Mouse (Mus musculus): ENCODE results near the gene Fam186b. TPM values are rescaled to one million over a fixed set of nuclear protein-coding genes. Genes with fewer than 3 reads are reported as not detected.

Gene Fam186b
- polyA plus RNA-seq (2021; fragmentation: Nextera tagmentation): 0.20 and 0.36 TPM in 2 replicates
- long read RNA-seq, experiment 1, partial matches to known transcripts: 0 of 3 reads
- long read RNA-seq, experiment 1, other reads (novel, unspliced or antisense): 3 of 3 reads
- long read RNA-seq, experiment 2: 0 reads

GRCm38 (mm10) chr15:99295484-99295981 lies at the start of gene Fam186b:
Gene Fam186b (minus strand): TSS chr15:99295888.

GRCm38 (mm10) chr15:99294813-99295374 lies 794 bp downstream of the Fam186b start, which contains the start of gene Prpf40b:
Gene Prpf40b (plus strand): TSS chr15:99295087.

GRCm38 (mm10) chr15:99251626-99252380 lies 43.9 kb downstream of the Fam186b start, which contains the start of gene Mcrs1:
Gene Mcrs1 (minus strand): TSS chr15:99251961.

GRCm38 (mm10) chr15:99224208-99224911 lies 71.3 kb downstream of the Fam186b start, which contains the start of gene Kcnh3:
Gene Kcnh3 (plus strand): TSS chr15:99224861.

Other genes with a start within 250 kb of the Fam186b start
- 1.9 and 2.1 TPM in 2 replicates for gene Prph, start 240.7 kb downstream of the Fam186b start, polyA plus RNA-seq (2021; fragmentation: Nextera tagmentation)
- gene Troap, start 221.3 kb downstream of the Fam186b start, polyA plus RNA-seq (2021; fragmentation: Nextera tagmentation): 0.09 TPM in 1 of 2 replicates, not detected in the other
- not detected in 2 replicates for gene C1ql4, start 208.1 kb downstream of the Fam186b start, polyA plus RNA-seq (2021; fragmentation: Nextera tagmentation)
- gene Dnajc22, start 202.7 kb downstream of the Fam186b start, polyA plus RNA-seq (2021; fragmentation: Nextera tagmentation): 0.32 TPM in 1 of 2 replicates, not detected in the other
- gene Spats2, start 170.0 kb downstream of the Fam186b start, polyA plus RNA-seq (2021; fragmentation: Nextera tagmentation): 5.8 and 7.5 TPM in 2 replicates
- 14.3 and 20.8 TPM in 2 replicates for gene Kcnh3, start 71.0 kb downstream of the Fam186b start, polyA plus RNA-seq (2021; fragmentation: Nextera tagmentation)
- 105 and 138 TPM in 2 replicates for gene Mcrs1, start 43.9 kb downstream of the Fam186b start, polyA plus RNA-seq (2021; fragmentation: Nextera tagmentation)
- 24.3 and 37.1 TPM in 2 replicates for gene Prpf40b, start 801 bp downstream of the Fam186b start, polyA plus RNA-seq (2021; fragmentation: Nextera tagmentation)
- 0.59 and 2.3 TPM in 2 replicates for gene Fmnl3, start 74.6 kb upstream of the Fam186b start, polyA plus RNA-seq (2021; fragmentation: Nextera tagmentation)
- 159 and 166 TPM in 2 replicates for gene Tmbim6, start 97.0 kb upstream of the Fam186b start, polyA plus RNA-seq (2021; fragmentation: Nextera tagmentation)
- 1.0 and 3.0 TPM in 2 replicates for gene Nckap5l, start 161.9 kb upstream of the Fam186b start, polyA plus RNA-seq (2021; fragmentation: Nextera tagmentation)
- gene Bcdin3d, start 178.8 kb upstream of the Fam186b start, polyA plus RNA-seq (2021; fragmentation: Nextera tagmentation): 6.0 and 8.9 TPM in 2 replicates
- gene Faim2, start 232.3 kb upstream of the Fam186b start, polyA plus RNA-seq (2021; fragmentation: Nextera tagmentation): 202 and 292 TPM in 2 replicates